Mouse (Mus musculus) forebrain, embryonic 11.5 days (tissue): ENCODE data around the gene Gm29094. TPM values are rescaled to one million over a fixed set of nuclear protein-coding genes. Genes with fewer than 3 reads are reported as not detected.
A peak's percentile ranks its signal among the peaks of the same experiment; 100 is the strongest.
"Not testable (repeated sequence)": the region's sequence is repeated elsewhere in the genome, so short reads cannot be mapped to it uniquely, and the experiment has no call there.

Experiments used
- ATAC-seq: fragments of 200-750 bp; cut with Nextera tagmentation; replicated peaks from 2 replicates; pipeline ENCODE4 v1.8.0; 2017; ENCODE audit warnings: moderate TSS enrichment; ENCODE audit not compliant: low FRiP score
- DNase-seq: peaks from one replicate; pipeline ENCODE4 v3.0.0-alpha.2; 2017; ENCODE audit warnings: low spot score
- H3K27ac ChIP-seq: fragments of 300-500 bp; sonication (generic); 2 replicates; pipeline ENCODE4 v1.5.1; 2014; ENCODE audit warnings: low read depth, low read length
- H3K27me3 ChIP-seq: fragments of 300-500 bp; sonication (generic); 2 replicates; pipeline ENCODE4 v1.6.1; 2014; ENCODE audit warnings: mild to moderate bottlenecking, low read length, mixed read lengths; ENCODE audit not compliant: control insufficient read depth, insufficient read depth
- H3K36me3 ChIP-seq: fragments of 300-500 bp; sonication (generic); 2 replicates; pipeline ENCODE4 v1.6.1; 2014; ENCODE audit warnings: mild to moderate bottlenecking, low read length, moderate library complexity, mixed read lengths; ENCODE audit not compliant: control insufficient read depth, insufficient read depth
- H3K4me1 ChIP-seq: fragments of 300-500 bp; sonication (generic); replicated peaks from 2 replicates; pipeline ENCODE4 v1.6.1; 2014; ENCODE audit warnings: low read length, mixed read lengths; ENCODE audit not compliant: control insufficient read depth, insufficient read depth
- H3K4me2 ChIP-seq: fragments of 300-500 bp; sonication (generic); 2 replicates; pipeline ENCODE4 v1.6.1; 2014; ENCODE audit warnings: low read depth, mild to moderate bottlenecking, low read length, moderate library complexity, mixed read lengths; ENCODE audit not compliant: severe bottlenecking
- H3K4me3 ChIP-seq: fragments of 300-500 bp; sonication (generic); 2 replicates; pipeline ENCODE4 v1.5.1; 2014; ENCODE audit warnings: low read depth, low read length
- H3K9ac ChIP-seq: fragments of 300-500 bp; sonication (generic); 2 replicates; pipeline ENCODE4 v1.6.1; 2014; ENCODE audit warnings: low read length
- H3K9me3 ChIP-seq: fragments of 300-500 bp; sonication (generic); 2 replicates; pipeline ENCODE4 v1.6.1; 2016; ENCODE audit warnings: low read length, mixed read lengths; ENCODE audit not compliant: control insufficient read depth
- WGBS: fragments of 180-500 bp; shearing (Covaris S2); extraction: QIAGEN DNeasy Blood & Tissue Kit; methylation state at CpG from one replicate; pipeline ENCODE4 v1.1.7; 2014; 5-methylcytosine and 5-hydroxymethylcytosine counted together
- polyA plus RNA-seq: library from polyadenylated mRNA; unstranded; fragments of >200 nt; fragmentation: Nextera tagmentation; extraction: Ambion mirVana; gene quantifications from 2 replicates; pipeline ENCODE4 v1.2.1, GENCODE M21; 2014

Gm29094 gene
- polyA plus RNA-seq, 1 experiment from 2014 or later = 0.33 TPM

- H3K27me3 ChIP-seq, H3K9me3 ChIP-seq, H3K4me3 ChIP-seq, H3K4me2 ChIP-seq, H3K36me3 ChIP-seq, ATAC-seq, H3K27ac ChIP-seq, H3K9ac ChIP-seq, H3K4me1 ChIP-seq, DNase-seq: not testable (repeated sequence)
- WGBS = 89% methylated on average over 1 of the region's 1 CpGs
These were observed 9.8 kb downstream of the Gm29094 start for GRCm38 (mm10) chr9:89208939-89209338.

GRCm38 (mm10) chr9:89210353-89211064 is 11.3 kb downstream of the Gm29094 start, which contains the start of gene Mthfs:
TSS of gene Mthfs (plus strand) at chr9:89210676.
- ATAC-seq = peak; percentile 49

GRCm38 (mm10) chr9:89211065-89211858 is 12.1 kb downstream of the Gm29094 start:
- H3K27ac ChIP-seq, H3K9me3 ChIP-seq, H3K4me1 ChIP-seq, H3K27me3 ChIP-seq, H3K36me3 ChIP-seq, DNase-seq, H3K9ac ChIP-seq: not testable (repeated sequence)
- H3K4me2 ChIP-seq = peak overlapping the region; percentile 31; the same call in 1 of the 2 replicates
- 7% methylated on average over 11 of the region's 44 CpGs for whole genome bisulfite sequencing
- peak; percentile 97 for ATAC-seq
- H3K4me3 ChIP-seq = peak overlapping the region; percentile 22; the same call in 1 of the 2 replicates

More at GRCm38 (mm10) chr9:89210353-89211064, 11.3 kb downstream of the Gm29094 start, which contains the start of gene Mthfs:
- not testable (repeated sequence) for H3K4me1 ChIP-seq, H3K9ac ChIP-seq, H3K9me3 ChIP-seq, H3K27ac ChIP-seq, H3K27me3 ChIP-seq, DNase-seq, H3K36me3 ChIP-seq
- WGBS = 32% methylated on average over 9 of the region's 12 CpGs
- Histone ChIP-seq H3K4me2 (peak within 1 kb of the TSS; percentile 37; the same call in 1 of the 2 replicates), H3K4me3 (peak within 1 kb of the TSS; percentile 22; the same call in 1 of the 2 replicates)

- H3K27ac ChIP-seq, H3K4me1 ChIP-seq, H3K4me3 ChIP-seq, H3K27me3 ChIP-seq, H3K4me2 ChIP-seq, H3K9ac ChIP-seq, H3K9me3 ChIP-seq, DNase-seq, H3K36me3 ChIP-seq: not testable (repeated sequence)
- WGBS = 42% methylated on average over 1 of the region's 1 CpGs
- ATAC-seq = peak; percentile 27; the same call in 1 of the 2 replicates
These were observed 13.2 kb downstream of the Gm29094 start for GRCm38 (mm10) chr9:89212428-89212827.

GRCm38 (mm10) chr9:89218174-89218573 is 19.0 kb downstream of the Gm29094 start:
- not testable (repeated sequence) for H3K4me2 ChIP-seq

DNA sequence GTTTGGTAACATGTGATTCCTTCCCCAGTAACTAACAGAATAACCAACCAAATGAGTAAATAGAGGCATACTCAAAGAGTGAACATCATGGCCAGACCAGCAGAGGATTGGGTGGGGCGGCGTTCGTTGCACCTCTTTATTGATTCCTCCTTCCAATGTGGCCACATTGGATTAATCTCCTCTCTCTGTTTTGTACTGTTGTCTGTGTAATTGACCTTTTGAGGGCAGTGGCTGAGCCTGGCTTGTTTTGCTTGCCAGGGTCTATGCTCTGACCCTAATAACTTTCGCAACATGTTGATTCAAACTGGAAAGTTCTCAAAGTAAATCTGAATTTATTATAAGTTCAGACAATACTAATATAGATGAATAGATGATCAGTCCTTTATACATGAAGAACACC is 20.5 kb downstream of the Gm29094 start:
- WGBS = 91% methylated on average over 3 of the region's 4 CpGs
- H3K27ac ChIP-seq, DNase-seq, H3K9ac ChIP-seq, H3K4me3 ChIP-seq, H3K4me1 ChIP-seq, H3K4me2 ChIP-seq, H3K9me3 ChIP-seq, ATAC-seq, H3K36me3 ChIP-seq, H3K27me3 ChIP-seq: not testable (repeated sequence)

More at GRCm38 (mm10) chr9:89218174-89218573, 19.0 kb downstream of the Gm29094 start:
- WGBS = 86% methylated on average over 4 of the region's 4 CpGs
- ATAC-seq, DNase-seq, H3K9me3 ChIP-seq, H3K36me3 ChIP-seq, H3K4me3 ChIP-seq, H3K9ac ChIP-seq, H3K27ac ChIP-seq, H3K4me1 ChIP-seq, H3K27me3 ChIP-seq: not testable (repeated sequence)

DNA sequence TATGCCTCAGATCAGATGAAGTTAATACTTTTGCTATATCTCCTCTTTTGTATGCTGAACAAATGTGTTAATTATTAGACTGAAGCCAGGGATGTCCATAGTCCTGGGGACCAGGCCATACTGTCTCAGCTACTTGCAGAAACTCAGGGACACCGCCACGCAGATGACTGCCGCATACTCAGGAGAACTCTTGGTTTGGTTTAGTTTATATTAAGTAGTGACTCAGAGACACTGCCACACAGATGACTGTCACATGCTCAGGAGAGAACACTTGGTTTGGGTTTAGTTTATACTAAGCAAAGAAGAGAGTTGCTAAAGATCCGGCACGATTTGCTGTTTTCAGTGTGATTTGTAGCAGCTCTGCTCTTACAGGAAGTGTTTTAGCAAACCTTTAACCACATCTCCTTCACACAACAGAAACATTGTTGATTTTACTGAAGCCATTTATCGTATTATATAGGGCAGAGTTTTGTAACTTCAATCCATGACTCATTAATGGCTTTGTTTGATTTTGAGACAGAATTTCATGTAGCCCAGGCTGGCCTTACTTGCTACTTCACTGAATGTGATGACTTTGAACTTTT is 21.6 kb downstream of the Gm29094 start:
- H3K36me3 ChIP-seq, H3K4me2 ChIP-seq, DNase-seq, H3K4me1 ChIP-seq, H3K27ac ChIP-seq, H3K27me3 ChIP-seq, H3K9ac ChIP-seq, H3K4me3 ChIP-seq, H3K9me3 ChIP-seq, ATAC-seq: not testable (repeated sequence)
- 94% methylated on average over 6 of the region's 6 CpGs for WGBS

DNA sequence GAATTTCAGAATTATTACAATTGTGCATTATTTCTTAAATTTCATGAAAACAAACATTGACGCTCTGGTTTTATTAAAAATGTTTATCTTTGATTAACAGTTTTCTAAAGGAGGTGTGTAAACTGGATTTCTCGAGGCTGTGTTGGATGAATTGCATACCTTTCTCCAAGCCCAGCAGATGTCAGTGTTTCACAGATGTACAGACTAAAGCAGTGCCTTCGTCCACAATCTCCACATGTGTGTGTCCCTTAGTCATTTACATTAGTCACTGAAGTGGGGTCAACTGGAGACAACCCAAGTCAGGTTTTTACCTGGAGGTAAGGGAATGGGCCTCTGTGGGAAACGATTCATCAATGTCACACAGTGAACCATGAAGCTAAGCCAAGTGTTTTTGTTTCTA is 26.9 kb downstream of the Gm29094 start:
- no peak overlapping the region for H3K9ac ChIP-seq
- DNase-seq (no peak), ATAC-seq (peak; percentile 53; the same call in 1 of the 2 replicates)
- no peak overlapping the region for H3K4me3 ChIP-seq
- H3K9me3 ChIP-seq = no peaks in the 10 kb centered on the region
- 67% methylated on average over 4 of the region's 4 CpGs for WGBS
- no peaks in the 10 kb centered on the region for H3K27me3 ChIP-seq
- no peak overlapping the region for H3K4me2 ChIP-seq
- no peaks in the 10 kb centered on the region for H3K36me3 ChIP-seq
- no peak overlapping the region for H3K27ac ChIP-seq
- no peaks in the 10 kb centered on the region for H3K4me1 ChIP-seq
